Mouse (Mus musculus) CH12F3 (cell line): ENCODE measurements around the gene Dazap1.

Experiments used
- in situ Hi-C: fragments of 300-500 bp; cut with MboI; formaldehyde crosslinking; loops from 2 replicates; pipeline ENCODE4 v1.14.3; 2020; ENCODE audit warnings: low sequenced_read_pairs

Dazap1 gene

DNA sequence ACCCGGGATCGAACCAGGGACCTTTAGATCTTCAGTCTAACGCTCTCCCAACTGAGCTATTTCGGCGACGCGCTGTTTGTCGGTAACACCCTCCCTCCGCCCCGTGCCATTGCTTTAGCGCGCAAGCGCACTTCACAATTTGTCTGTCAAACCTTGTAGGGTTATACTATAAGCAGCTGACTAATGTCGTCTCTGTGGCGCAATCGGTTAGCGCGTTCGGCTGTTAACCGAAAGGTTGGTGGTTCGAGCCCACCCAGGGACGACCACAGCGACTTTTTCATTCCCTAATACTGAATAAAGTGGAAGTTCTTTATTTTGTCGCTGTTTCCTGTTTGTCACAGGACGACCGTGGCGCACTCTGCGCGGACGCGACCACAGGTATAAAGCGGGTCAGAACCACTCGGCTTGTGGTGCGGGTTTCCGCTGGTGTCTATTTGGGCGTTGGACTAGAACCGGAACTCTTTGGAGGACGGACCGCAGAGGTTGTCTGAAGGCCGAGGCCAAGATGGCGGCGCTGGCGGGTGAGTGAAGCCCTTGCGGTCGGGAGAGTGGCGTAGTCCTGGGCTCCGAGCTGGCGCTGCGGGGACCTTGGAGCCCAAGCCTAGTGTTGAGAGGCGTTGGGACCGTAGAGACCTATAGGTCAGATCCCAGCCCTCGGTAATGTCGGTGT is 12.2 kb upstream of the Dazap1 start, which contains the start of gene Ndufs7:
Gene Ndufs7, plus strand, starts transcription at position 151 of the 670 bp plus-strand sequence.
- in situ Hi-C loops: loop anchor here (5.0 kb wide), 1 partner anchor 72 kb away; the partner anchor contains the start of gene Efna2

GRCm38 (mm10) chr10:80250059-80250458 is 11.2 kb upstream of the Dazap1 start:
- in situ Hi-C loops: no loop called here

DNA sequence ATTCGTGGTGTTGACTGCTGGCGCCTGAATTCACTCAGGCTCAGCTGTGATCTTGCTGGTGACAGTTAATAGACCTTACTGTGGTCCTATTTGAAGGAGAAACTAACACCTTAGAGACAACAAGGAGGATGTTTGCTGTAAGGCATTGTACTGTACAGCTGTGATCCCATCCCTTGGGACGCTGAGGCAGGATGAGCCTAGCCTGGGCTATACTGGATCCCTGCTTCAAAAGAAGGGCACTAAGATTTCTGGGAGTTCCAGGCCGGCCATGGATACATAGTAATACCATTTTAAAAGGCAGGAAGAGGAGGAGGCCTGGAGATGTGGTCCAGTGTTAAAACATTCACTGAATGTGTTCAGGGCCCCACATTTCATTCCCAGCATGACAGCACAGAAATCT is 10.7 kb upstream of the Dazap1 start:
- in situ Hi-C loops: no loop called here

DNA sequence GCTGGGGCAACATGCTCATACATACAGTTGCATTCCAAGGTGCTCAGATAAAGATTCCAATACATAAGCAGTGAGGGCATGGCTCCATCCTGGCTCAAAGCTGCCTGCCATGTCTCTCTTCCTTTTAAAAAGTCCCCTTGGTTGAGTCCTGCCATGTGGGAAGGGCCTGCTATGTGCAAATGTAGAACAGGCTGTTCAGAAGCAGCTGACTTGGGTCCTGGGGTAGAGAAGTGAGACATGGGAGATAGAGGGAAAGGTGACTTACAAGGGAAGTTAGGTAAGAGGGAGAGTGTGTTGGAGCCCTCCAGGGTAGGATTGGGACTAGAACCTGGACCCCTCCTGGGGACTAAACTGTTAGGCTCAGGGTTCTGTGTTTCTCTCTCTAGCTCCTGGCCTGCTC is 9.3 kb upstream of the Dazap1 start:
- in situ Hi-C loops: no loop called here

- in situ Hi-C loops: no loop called here
Observed at GRCm38 (mm10) chr10:80252493-80253274, 8.6 kb upstream of the Dazap1 start.

DNA sequence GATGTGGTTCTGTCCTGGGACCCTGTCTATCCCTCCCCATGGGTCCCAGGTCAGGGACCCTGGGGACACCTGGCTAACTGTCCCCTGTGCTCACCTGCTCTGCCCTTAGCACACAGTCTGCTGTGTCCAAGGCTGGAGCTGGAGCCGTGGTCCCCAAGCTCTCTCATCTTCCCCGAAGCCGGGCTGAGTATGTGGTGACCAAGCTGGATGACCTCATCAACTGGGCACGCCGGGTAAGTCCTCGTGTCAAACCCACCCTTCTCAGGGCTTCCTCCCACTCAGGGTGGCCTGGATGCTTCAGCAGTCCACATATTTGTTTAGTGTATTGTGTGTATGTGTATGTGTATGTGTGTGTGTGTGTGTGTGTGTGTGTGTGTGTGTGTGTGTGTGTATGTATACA is 7.7 kb upstream of the Dazap1 start:
- in situ Hi-C loops: no loop called here

DNA sequence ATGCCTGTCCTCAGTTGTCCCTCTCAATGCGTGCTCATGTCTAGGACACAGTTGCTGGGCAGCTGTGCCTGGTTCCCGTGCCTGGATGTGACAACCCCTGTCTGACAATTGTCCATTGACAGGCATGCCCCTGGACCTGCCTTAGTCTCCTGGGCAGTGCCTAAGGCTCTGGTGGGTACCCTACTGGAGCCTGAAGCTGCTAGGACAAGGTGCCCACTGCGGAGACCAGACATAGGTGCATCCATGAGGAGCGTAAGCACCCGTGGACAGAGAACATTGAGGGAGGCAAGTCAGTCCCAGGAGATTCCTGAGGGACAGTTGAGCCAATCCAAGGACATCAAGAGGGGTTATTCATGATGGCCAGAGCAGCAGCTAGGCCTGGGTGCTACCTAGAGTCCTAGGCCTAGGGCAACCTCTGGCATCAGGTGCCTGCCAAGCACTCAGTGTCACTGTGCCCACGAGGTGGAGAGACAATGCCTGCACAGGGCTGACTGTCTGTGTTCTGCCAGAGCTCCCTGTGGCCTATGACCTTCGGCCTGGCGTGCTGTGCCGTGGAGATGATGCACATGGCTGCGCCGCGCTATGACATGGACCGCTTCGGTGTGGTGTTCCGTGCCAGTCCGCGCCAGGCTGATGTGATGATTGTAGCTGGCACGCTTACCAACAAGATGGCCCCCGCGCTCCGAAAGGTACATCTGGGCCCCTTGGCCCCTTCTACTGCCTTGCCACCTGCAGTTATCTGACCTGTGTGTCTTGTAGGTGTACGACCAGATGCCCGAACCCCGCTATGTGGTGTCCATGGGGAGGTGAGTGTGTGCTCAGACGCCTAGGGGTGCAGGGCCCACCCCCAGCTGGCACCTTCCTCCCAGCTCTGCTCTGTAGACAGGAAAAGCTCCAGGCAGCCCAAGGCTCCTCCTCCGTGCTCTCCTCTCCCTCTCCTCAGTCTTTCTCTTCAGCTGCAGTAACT is 6.7 kb upstream of the Dazap1 start:
- in situ Hi-C loops: no loop called here

GRCm38 (mm10) chr10:80255881-80256535 is 5.3 kb upstream of the Dazap1 start:
- in situ Hi-C loops: no loop called here

DNA sequence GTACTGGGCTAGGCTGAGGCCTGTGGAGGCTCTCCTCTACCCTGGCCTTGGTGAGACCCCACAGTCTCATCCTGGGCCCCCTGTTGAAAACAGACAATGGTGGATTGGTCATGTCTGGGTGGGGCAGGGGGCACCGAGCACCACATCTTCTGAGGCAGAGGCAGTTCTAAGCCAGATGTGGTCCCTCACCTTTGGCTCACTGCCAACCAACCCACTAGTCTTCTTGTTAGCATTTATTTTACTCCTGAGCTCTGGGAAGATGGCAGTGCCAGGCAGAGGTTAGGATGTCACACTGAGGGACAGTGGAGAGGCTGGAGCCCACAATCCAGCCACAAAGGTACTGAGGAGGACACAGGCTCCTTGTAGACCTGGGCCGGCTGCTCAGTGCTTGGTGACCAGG is 3.4 kb upstream of the Dazap1 start:
- in situ Hi-C loops: no loop called here

- in situ Hi-C loops: no loop called here
Observed at GRCm38 (mm10) chr10:80258752-80259462, 2.4 kb upstream of the Dazap1 start.

DNA sequence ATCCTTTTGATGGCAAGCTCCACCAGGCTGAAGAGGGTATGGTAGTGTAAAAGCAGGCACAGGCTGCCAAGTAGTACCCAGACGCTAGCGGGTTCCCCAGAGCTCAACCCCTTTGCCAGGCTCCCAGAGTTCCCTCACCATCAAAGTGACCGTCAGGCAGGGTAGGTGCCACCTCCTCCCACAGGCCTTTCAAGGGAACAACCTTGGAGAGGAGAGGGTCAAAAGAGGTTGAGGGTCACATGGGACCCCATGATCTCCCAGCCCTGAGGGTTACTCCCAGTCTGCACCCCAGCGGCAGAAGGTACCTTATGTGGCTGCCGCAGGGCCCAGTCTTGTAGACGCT is 1.9 kb upstream of the Dazap1 start:
- in situ Hi-C loops: no loop called here

- in situ Hi-C loops: no loop called here
Observed at GRCm38 (mm10) chr10:80259861-80260641, 1.2 kb upstream of the Dazap1 start.

DNA sequence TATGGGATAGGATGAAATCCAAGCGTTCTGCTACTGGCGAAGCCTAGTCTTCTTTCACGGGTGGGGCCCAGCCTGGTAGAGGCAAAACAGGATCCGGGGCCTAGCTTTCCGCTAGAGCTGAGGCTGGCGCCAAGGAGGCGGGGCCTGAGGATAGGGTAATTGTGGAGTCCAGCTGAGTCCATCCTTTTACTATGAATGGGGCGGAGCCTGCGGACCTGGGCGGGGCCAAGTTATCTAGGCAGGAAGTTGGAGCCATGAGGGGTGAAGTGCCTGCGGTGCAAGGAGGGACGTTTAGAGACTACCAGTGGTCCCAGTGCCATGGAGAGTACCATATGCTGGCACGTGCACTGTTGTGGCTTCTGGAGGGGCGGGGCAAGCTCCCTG is 291 bp downstream of the Dazap1 start:
- in situ Hi-C loops: no loop called here

DNA sequence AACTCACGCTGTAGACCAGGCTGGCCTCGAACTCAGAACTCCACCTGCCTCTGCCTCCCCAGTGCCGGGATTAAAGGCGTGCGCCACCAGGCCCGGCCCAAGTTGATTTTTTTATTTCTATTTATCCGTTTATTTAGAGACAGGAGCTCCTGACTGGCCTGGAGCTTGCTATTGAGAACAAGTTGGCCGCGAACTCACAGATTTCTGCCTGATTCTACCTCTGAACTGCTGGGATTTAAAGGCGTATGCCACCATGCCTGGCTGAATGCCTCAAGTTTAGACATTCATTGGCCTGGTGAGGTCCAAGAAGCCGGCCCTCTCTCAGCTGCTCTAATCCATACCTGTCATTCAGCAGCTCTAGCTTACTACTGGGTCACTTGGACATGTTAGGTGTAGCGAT is 883 bp downstream of the Dazap1 start:
- in situ Hi-C loops: no loop called here

GRCm38 (mm10) chr10:80262776-80263365 is 1.6 kb downstream of the Dazap1 start:
- in situ Hi-C loops: no loop called here

DNA sequence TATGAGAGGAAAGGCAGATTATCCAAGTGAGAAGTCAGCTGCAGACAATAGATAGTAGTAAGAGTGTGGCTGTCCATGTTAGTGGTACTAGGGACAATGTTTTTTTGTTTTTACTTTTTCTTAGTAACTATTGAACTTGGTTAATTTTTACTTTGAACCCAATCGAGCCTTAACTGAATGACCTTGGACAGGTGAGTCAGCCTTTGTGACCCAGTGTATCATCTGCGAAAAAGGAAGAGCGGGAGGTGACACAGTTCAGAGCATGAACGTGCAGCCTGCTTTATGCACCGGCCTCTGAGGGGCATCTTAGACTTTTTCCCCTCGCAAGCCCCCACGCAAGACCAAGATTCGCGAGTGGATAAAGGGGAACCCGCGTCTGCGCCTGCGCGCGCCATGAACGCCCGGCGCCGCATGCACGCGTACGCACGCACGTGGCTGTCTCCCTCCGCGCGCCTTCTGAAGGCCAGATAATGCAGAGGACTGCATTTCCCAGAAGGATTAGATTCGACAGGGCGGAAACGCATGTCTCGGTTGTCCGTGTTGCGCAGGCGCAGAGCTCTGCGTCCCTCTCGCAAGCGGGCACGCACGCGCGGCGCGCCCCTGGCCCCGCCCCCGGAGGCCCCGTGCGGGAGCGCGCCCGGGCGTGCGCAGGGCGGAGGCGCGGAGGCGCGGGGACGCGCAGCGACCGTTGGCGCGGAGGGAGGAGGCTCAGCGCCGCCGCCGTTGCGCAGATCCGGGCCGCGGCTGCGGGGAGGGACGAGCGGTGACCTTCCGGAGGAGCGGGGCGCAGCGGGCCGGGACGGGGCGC is 3.3 kb downstream of the Dazap1 start:
- in situ Hi-C loops: no loop called here

DNA sequence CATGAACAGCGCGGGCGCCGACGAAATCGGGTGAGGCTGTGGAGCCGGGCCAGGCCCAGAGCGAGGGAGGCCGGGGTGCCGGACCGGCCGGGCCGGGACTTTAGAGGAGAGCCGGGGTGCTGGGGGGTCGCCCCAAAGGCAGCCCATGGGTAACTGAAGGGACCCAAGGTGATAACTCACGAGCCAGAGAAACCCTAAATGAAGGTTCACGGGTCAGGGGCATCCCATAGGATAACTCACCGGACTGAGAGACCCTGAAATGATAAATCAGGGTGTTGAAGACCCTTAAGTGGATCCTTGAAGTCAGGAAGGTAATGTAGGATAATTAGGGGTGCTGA is 3.8 kb downstream of the Dazap1 start:
- in situ Hi-C loops: no loop called here

DNA sequence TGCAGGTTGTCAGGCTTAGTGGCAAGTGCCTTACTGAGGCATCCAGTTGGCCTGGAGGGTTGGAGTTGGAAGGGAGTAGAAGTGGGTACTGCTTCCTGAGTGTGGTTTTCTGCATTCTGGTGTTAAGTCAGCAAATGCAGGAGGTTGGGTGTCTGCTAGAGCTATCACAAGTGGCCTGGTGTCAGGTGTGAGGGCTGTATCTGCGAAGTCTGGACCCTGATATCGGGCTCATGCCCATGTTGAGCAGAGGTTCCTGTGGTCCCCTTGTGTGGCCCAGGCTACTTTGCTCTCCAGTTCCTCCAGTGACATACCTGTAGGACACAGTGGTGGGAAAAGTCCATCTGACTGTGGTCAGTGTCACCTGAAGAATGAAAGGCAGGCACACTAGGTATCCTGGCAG is 8.8 kb downstream of the Dazap1 start:
- in situ Hi-C loops: no loop called here
